Mouse (Mus musculus): ENCODE data around the gene Fbxw25. TPM values are rescaled to one million over a fixed set of nuclear protein-coding genes. Genes with fewer than 3 reads are reported as not detected.
"Not testable (repeated sequence)": the region's sequence is repeated elsewhere in the genome, so short reads cannot be mapped to it uniquely, and the experiment has no call there.

Fbxw25 gene
- not detected in 2 replicates for polyA plus RNA-seq (2015; fragmentation: Nextera tagmentation; extraction: Ambion mirVana)

DNA sequence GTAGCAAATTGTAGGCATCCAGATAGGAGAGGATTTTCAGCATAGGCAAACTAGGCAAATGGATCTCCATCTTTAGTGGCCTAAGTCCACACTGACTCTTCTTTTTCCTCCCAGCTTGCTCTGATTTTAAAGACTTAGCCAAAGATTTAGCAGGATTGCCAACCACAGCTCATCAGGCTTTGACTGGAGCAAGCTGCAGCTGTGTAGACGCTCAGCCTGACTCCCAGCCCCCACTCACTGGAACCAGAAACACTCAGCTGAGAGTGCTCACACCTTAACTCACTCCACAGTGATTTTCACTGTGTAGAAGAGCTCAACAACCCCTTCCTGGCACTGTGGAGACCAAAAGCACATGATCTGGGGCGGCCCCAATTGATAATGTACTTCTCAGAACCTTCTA, at the start of gene Fbxw25:
TSS of gene Fbxw25 (minus strand) at position 101 of the 400 bp plus-strand sequence.
- H3K4me2 ChIP-seq (ENCODE audit: low read length); H3K27me3 ChIP-seq (replicated peaks; ENCODE audit: control insufficient read depth, insufficient read depth, low read length); H3K4me3 ChIP-seq (ENCODE audit: low read length); H3K9me3 ChIP-seq (ENCODE audit: control insufficient read depth, low read length); H3K27ac ChIP-seq (ENCODE audit: low read depth, low read length); H3K9ac ChIP-seq (ENCODE audit: low read depth, low read length); H3K36me3 ChIP-seq (ENCODE audit: control insufficient read depth, insufficient read depth, low read length); H3K4me1 ChIP-seq (ENCODE audit: control insufficient read depth, insufficient read depth, low read depth, low read length); ATAC-seq: not testable (repeated sequence)
- 74% methylated on average over 2 of the region's 2 CpGs for WGBS

DNA sequence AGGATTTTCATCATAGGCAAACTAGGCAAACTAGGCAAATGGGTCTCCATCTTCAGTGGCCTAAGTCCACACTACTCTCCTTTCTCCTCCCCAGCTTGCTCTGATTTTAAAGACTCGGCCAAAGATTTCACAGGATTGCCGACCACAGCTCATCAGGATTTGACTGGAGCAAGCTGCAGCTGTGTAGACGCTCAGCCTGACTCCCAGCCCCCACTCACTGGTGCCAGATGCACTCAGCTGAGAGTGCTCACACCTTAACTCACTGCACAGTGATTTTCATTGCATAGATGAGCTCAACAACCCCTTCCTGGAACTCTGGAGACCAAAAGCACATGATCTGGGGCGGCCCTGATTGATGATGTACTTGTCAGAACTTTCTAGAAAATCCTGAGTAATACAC, 38.1 kb upstream of the Fbxw25 start, which contains the start of gene Fbxw18:
TSS of gene Fbxw18 (minus strand) at position 101 of the 400 bp plus-strand sequence.
- ATAC-seq = not testable (repeated sequence)

DNA sequence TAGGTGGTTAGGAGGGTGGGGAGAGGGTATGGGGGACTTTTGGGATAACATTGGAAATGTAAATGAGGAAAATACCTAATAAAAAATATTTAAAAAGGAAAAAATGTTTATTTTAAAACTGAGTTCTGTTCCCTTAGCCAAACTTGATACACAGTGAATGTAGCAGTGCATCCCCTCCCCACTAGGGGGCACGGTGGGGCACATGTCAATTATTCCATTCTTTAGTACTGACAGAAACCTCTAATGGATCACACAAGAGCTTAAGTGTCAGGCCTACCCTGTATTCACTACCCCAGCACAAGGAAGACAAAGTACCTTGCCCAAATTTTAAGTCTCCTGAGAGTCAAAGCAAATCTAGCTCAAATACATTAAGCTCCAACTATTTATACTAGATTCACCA, 20.8 kb upstream of the Fbxw25 start:
- Histone ChIP-seq H3K4me1 (ENCODE audit: control insufficient read depth, insufficient read depth, low read depth, low read length) (no peaks in the 10 kb centered on the region), H3K9ac (ENCODE audit: low read depth, low read length) (no peak overlapping the region), H3K4me2 (ENCODE audit: low read length) (no peak overlapping the region), H3K27ac (ENCODE audit: low read depth, low read length) (no peak overlapping the region), H3K36me3 (ENCODE audit: control insufficient read depth, insufficient read depth, low read length) (no peaks in the 10 kb centered on the region), H3K4me3 (ENCODE audit: low read length) (no peak overlapping the region), H3K27me3 (replicated peaks; ENCODE audit: control insufficient read depth, insufficient read depth, low read length) (no peaks in the 10 kb centered on the region), H3K9me3 (ENCODE audit: control insufficient read depth, low read length) (no peaks in the 10 kb centered on the region)
- ATAC-seq = no peak
- WGBS = 4% methylated on average over 1 of the region's 1 CpGs

More for the DNA sequence above, 38.1 kb upstream of the Fbxw25 start, which contains the start of gene Fbxw18:
- H3K9me3 ChIP-seq (ENCODE audit: control insufficient read depth, low read length); H3K4me1 ChIP-seq (ENCODE audit: control insufficient read depth, insufficient read depth, low read depth, low read length); H3K27ac ChIP-seq (ENCODE audit: low read depth, low read length); H3K9ac ChIP-seq (ENCODE audit: low read depth, low read length); H3K36me3 ChIP-seq (ENCODE audit: control insufficient read depth, insufficient read depth, low read length); H3K4me3 ChIP-seq (ENCODE audit: low read length); H3K27me3 ChIP-seq (replicated peaks; ENCODE audit: control insufficient read depth, insufficient read depth, low read length); H3K4me2 ChIP-seq (ENCODE audit: low read length): not testable (repeated sequence)
- 83% methylated on average over 4 of the region's 4 CpGs for whole genome bisulfite sequencing

DNA sequence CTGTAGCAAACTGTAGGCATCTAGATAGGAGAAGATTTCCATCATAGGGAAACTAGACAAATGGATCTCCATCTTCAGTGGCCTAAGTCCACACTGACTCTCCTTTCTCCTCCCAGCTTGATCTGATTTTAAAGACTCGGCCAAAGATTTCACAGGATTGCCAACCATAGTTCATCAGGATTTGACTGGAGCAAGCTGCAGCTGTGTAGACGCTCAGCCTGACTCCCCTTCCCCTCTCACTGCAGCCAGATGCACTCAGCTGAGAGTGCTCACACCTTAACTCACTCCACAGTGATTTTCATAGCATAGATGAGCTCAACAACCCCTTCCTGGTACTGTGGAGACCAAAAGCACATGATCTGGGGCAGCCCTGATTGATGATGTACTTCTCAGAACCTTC, 38.5 kb downstream of the Fbxw25 start, which contains the start of gene Fbxw24:
TSS of gene Fbxw24 (minus strand) at position 101 of the 400 bp plus-strand sequence.
- WGBS = 96% methylated on average over 2 of the region's 2 CpGs
- not testable (repeated sequence) for ATAC-seq; H3K4me2 ChIP-seq (ENCODE audit: low read length); H3K36me3 ChIP-seq (ENCODE audit: control insufficient read depth, insufficient read depth, low read length); H3K9me3 ChIP-seq (ENCODE audit: control insufficient read depth, low read length); H3K4me3 ChIP-seq (ENCODE audit: low read length); H3K4me1 ChIP-seq (ENCODE audit: control insufficient read depth, insufficient read depth, low read depth, low read length); H3K27ac ChIP-seq (ENCODE audit: low read depth, low read length); H3K9ac ChIP-seq (ENCODE audit: low read depth, low read length); H3K27me3 ChIP-seq (replicated peaks; ENCODE audit: control insufficient read depth, insufficient read depth, low read length)

DNA sequence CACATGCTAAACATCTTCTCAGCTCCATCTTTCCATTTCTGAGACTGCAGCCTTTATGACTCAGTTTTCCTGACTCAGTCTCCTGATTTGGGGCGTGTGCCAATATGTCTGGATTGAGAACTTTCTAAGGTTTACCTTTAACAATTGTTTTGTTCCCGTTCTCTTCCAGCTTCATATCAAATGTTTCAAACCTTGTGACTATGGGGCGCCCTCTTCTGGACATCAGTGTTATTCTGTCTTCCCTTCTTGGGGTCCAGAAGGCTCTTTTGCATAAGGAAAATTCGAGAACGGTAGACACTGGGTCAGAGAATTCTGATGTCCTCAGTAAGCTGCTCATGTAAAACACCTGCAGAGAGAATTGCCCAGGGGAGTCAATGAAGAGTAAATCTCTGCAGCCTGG, 57.6 kb downstream of the Fbxw25 start:
- not testable (repeated sequence) for H3K4me2 ChIP-seq (ENCODE audit: low read length); H3K36me3 ChIP-seq (ENCODE audit: control insufficient read depth, insufficient read depth, low read length); H3K9me3 ChIP-seq (ENCODE audit: control insufficient read depth, low read length); H3K4me3 ChIP-seq (ENCODE audit: low read length); H3K4me1 ChIP-seq (ENCODE audit: control insufficient read depth, insufficient read depth, low read depth, low read length); ATAC-seq; H3K27me3 ChIP-seq (replicated peaks; ENCODE audit: control insufficient read depth, insufficient read depth, low read length); H3K27ac ChIP-seq (ENCODE audit: low read depth, low read length); H3K9ac ChIP-seq (ENCODE audit: low read depth, low read length)
- WGBS = 56% methylated on average over 5 of the region's 5 CpGs

DNA sequence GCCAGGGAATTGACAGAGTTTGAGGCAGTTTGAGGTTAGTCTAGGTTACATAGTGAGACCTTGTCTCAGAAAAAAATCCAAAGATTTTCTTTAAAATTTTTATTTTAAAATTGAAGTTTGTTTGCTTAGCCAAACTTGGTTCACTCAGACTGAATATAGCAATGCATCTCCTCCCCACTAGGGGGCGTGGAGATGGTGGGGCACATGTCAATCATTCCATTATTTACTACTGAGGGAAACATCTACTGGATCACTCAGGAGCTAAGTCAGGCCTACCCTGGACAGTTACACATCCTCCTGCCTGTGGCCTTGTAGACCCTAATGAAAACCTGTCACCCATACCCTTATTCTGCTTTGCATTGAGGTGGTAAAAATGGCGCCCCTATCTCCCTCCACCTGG, 62.3 kb downstream of the Fbxw25 start:
- H3K27ac ChIP-seq (ENCODE audit: low read depth, low read length); H3K27me3 ChIP-seq (replicated peaks; ENCODE audit: control insufficient read depth, insufficient read depth, low read length); H3K9me3 ChIP-seq (ENCODE audit: control insufficient read depth, low read length); H3K36me3 ChIP-seq (ENCODE audit: control insufficient read depth, insufficient read depth, low read length); H3K9ac ChIP-seq (ENCODE audit: low read depth, low read length); ATAC-seq; H3K4me3 ChIP-seq (ENCODE audit: low read length); H3K4me2 ChIP-seq (ENCODE audit: low read length); H3K4me1 ChIP-seq (ENCODE audit: control insufficient read depth, insufficient read depth, low read depth, low read length): not testable (repeated sequence)
- WGBS = 68% methylated on average over 2 of the region's 2 CpGs

DNA sequence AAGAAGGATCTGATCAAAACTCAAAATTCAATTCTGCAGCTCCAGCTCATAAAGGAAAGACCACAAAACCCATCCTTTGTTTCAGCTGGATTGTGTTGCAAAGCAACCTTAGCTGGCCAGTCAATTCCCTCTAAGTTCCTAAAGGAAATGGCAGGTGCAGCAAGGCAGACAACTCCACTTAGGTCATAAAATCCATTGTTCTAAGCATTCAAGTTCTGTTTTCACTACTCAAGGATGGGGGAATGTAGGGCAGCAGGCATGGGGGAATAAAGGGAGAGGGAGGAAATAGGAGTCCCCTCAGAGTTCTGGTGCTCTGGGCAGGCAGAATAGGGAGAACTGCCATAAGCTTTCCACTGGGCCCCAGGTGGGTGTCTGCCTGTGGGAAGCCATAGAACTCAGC, 67.2 kb downstream of the Fbxw25 start:
- Histone ChIP-seq H3K36me3 (ENCODE audit: control insufficient read depth, insufficient read depth, low read length) (no peaks in the 10 kb centered on the region), H3K27ac (ENCODE audit: low read depth, low read length) (no peak overlapping the region), H3K9ac (ENCODE audit: low read depth, low read length) (no peak overlapping the region), H3K4me3 (ENCODE audit: low read length) (no peak overlapping the region), H3K4me2 (ENCODE audit: low read length) (no peak overlapping the region), H3K4me1 (ENCODE audit: control insufficient read depth, insufficient read depth, low read depth, low read length) (no peaks in the 10 kb centered on the region), H3K9me3 (ENCODE audit: control insufficient read depth, low read length) (no peaks in the 10 kb centered on the region), H3K27me3 (replicated peaks; ENCODE audit: control insufficient read depth, insufficient read depth, low read length) (no peaks in the 10 kb centered on the region)
- no peak for ATAC-seq

Other genes with a start within 250 kb of the Fbxw25 start
- gene Fbxw16, start 215.5 kb downstream of the Fbxw25 start, polyA plus RNA-seq (2015; fragmentation: Nextera tagmentation; extraction: Ambion mirVana) = not detected in 2 replicates
- gene Fbxw19, start 168.8 kb downstream of the Fbxw25 start, polyA plus RNA-seq (2015; fragmentation: Nextera tagmentation; extraction: Ambion mirVana) = not detected in 2 replicates
- not detected in 2 replicates for gene Fbxw15, start 96.4 kb downstream of the Fbxw25 start, polyA plus RNA-seq (2015; fragmentation: Nextera tagmentation; extraction: Ambion mirVana)
- gene Fbxw24, start 38.6 kb downstream of the Fbxw25 start, polyA plus RNA-seq (2015; fragmentation: Nextera tagmentation; extraction: Ambion mirVana) = not detected in 2 replicates
- gene Fbxw18, start 38.0 kb upstream of the Fbxw25 start, polyA plus RNA-seq (2015; fragmentation: Nextera tagmentation; extraction: Ambion mirVana) = 0.30 TPM in 1 of 2 replicates, not detected in the other
- not detected in 2 replicates for gene Fbxw26, start 81.4 kb upstream of the Fbxw25 start, polyA plus RNA-seq (2015; fragmentation: Nextera tagmentation; extraction: Ambion mirVana)
- 0.26 TPM in 1 of 2 replicates, not detected in the other for gene Fbxw27, start 126.0 kb upstream of the Fbxw25 start, polyA plus RNA-seq (2015; fragmentation: Nextera tagmentation; extraction: Ambion mirVana)
- gene Spink8, start 147.6 kb upstream of the Fbxw25 start, polyA plus RNA-seq (2015; fragmentation: Nextera tagmentation; extraction: Ambion mirVana) = not detected in 2 replicates
- gene Nme6, start 168.1 kb upstream of the Fbxw25 start, polyA plus RNA-seq (2015; fragmentation: Nextera tagmentation; extraction: Ambion mirVana) = 69.4 and 77.5 TPM in 2 replicates
- gene Camp, start 185.0 kb upstream of the Fbxw25 start, polyA plus RNA-seq (2015; fragmentation: Nextera tagmentation; extraction: Ambion mirVana) = 0.44 and 0.64 TPM in 2 replicates
- 9.1 and 11.0 TPM in 2 replicates for gene Cdc25a, start 210.9 kb upstream of the Fbxw25 start, polyA plus RNA-seq (2015; fragmentation: Nextera tagmentation; extraction: Ambion mirVana)